Mouse (Mus musculus) liver, embryonic 14.5 days (tissue): ENCODE measurements around the gene Ncf1. TPM values are rescaled to one million over a fixed set of nuclear protein-coding genes. Genes with fewer than 3 reads are reported as not detected.

ENCODE experiments used
- ATAC-seq: fragments of 200-750 bp; cut with Nextera tagmentation; 2 replicates; pipeline ENCODE4 v1.8.0; 2017; ENCODE audit warnings: moderate number of reproducible peaks, mild to moderate bottlenecking, moderate library complexity; ENCODE audit not compliant: insufficient read depth
- DNase-seq, 3 experiments: peaks; one replicate each; pipeline ENCODE4 v3.0.0-alpha.2; 2012 to 2013; ENCODE audit warnings: low read depth in 3 of 3, low spot score in 3 of 3
- H3K27ac ChIP-seq: fragments of 300-500 bp; sonication (generic); 2 replicates; pipeline ENCODE4 v1.5.1; 2014; ENCODE audit warnings: moderate library complexity, mild to moderate bottlenecking, control low read depth, inconsistent platforms
- H3K27me3 ChIP-seq: fragments of 300-500 bp; sonication (generic); 2 replicates; pipeline ENCODE4 v1.6.1; 2014; ENCODE audit warnings: mild to moderate bottlenecking, low read length, moderate library complexity; ENCODE audit not compliant: control insufficient read depth, insufficient read depth
- H3K36me3 ChIP-seq: fragments of 300-500 bp; sonication (generic); replicated peaks from 2 replicates; pipeline ENCODE4 v1.6.1; 2014; ENCODE audit warnings: low read depth; ENCODE audit not compliant: control insufficient read depth, insufficient read depth
- H3K4me1 ChIP-seq, 2 experiments: fragments of 200-500 bp in 1 of 2; fragments of 300-500 bp in 1 of 2; sonication (generic) in 1 of 2; replicated peaks; 2 replicates each; pipeline ENCODE4 v1.6.1; 2012 to 2014; ENCODE audit warnings: antibody characterized with exemption in 1 of 2, inconsistent platforms in 1 of 2, low read length in 1 of 2; ENCODE audit not compliant: control insufficient read depth in 2 of 2, insufficient read depth in 2 of 2
- H3K4me2 ChIP-seq: fragments of 300-500 bp; sonication (generic); 2 replicates; pipeline ENCODE4 v1.6.1; 2014; ENCODE audit warnings: low read depth, mild to moderate bottlenecking, control low read depth, moderate library complexity
- H3K4me3 ChIP-seq, 2 experiments: fragments of 200-500 bp in 1 of 2; fragments of 300-500 bp in 1 of 2; sonication (generic) in 1 of 2; 2 replicates each; pipeline ENCODE4 v1.5.1; 2012 to 2014; ENCODE audit warnings: low read depth in 2 of 2, low read length in 2 of 2, mild to moderate bottlenecking in 2 of 2, control low read depth in 1 of 2, inconsistent platforms in 1 of 2, moderate library complexity in 1 of 2; ENCODE audit not compliant: insufficient read depth in 1 of 2
- H3K9ac ChIP-seq: fragments of 300-500 bp; sonication (generic); replicated peaks from 2 replicates; pipeline ENCODE4 v1.6.1; 2014; ENCODE audit warnings: mild to moderate bottlenecking, control low read depth, moderate library complexity
- H3K9me3 ChIP-seq: fragments of 300-500 bp; sonication (generic); 2 replicates; pipeline ENCODE4 v1.6.1; 2016; ENCODE audit warnings: low read length, mixed read lengths; ENCODE audit not compliant: control insufficient read depth
- CTCF ChIP-seq: IDR thresholded peaks from 2 replicates; pipeline ENCODE4 v1.5.1; 2016; ENCODE audit warnings: antibody characterized with exemption, low read depth, control low read depth
- EP300 ChIP-seq: IDR thresholded peaks from 2 replicates; pipeline ENCODE4 v1.6.1; 2016; ENCODE audit warnings: antibody characterized with exemption, low read depth
- WGBS: fragments of 180-500 bp; shearing (Covaris S2); extraction: QIAGEN DNeasy Blood & Tissue Kit; methylation state at CpG from one replicate; pipeline ENCODE4 v1.1.7; 2014; ENCODE audit not compliant: insufficient replicate concordance; 5-methylcytosine and 5-hydroxymethylcytosine counted together
- polyA plus RNA-seq, 2 experiments: library from polyadenylated mRNA; depleted of rRNA in 1 of 2; stranded (reverse) in 1 of 2; unstranded in 1 of 2; fragments of >200 nt; fragmentation: Nextera tagmentation in 1 of 2; extraction: Ambion mirVana in 1 of 2; gene quantifications; 2 replicates each; pipeline versions ENCODE4 v1.2.1 to v1.2.3; 2012 to 2014

Gene Ncf1
- polyA plus RNA-seq, 2 experiments: 9.8 to 11.1 TPM

- ATAC-seq (no peak), DNase-seq (no peak)
- Histone ChIP-seq H3K9me3 (no peaks in the 10 kb centered on the region), H3K9ac (peak overlapping the region; percentile 88), H3K4me2 (peak overlapping the region; percentile 97), H3K4me1 (peaks cover 16 to 21% of the 10 kb centered on the region in 2 experiments), H3K27ac (peak overlapping the region; percentile 75), H3K36me3 (no peaks in the 10 kb centered on the region), H3K4me3 (peak overlapping the region; percentile 73 to 94), H3K27me3 (no peaks in the 10 kb centered on the region)
- TF ChIP-seq CTCF (no peak), EP300 (0 out of 2 replicates have a peak, but pooled peaks have one; percentile 7)
- WGBS: 21% methylated on average over 7 of the region's 7 CpGs
These were observed 46.3 kb downstream of the Ncf1 start for GRCm38 (mm10) chr5:134183162-134183561.

- peaks cover 16 to 23% of the 10 kb centered on the region in 2 experiments for H3K4me1 ChIP-seq
- 50% methylated on average over 4 of the region's 4 CpGs for WGBS
- H3K4me2 ChIP-seq: peak overlapping the region; percentile 97
- H3K4me3 ChIP-seq: peak overlapping the region in 1 of 2 experiments; percentile 94; a peak in 1 of 4 replicates
- no peaks in the 10 kb centered on the region for H3K27me3 ChIP-seq
- TF ChIP-seq CTCF (no peak), EP300 (no peak)
- H3K27ac ChIP-seq: no peak overlapping the region; the same call in 1 of the 2 replicates
- H3K36me3 ChIP-seq: no peaks in the 10 kb centered on the region
- no peaks in the 10 kb centered on the region for H3K9me3 ChIP-seq
- DNase-seq (no peak), ATAC-seq (no peak)
- no peak overlapping the region; the same call in 1 of the 2 replicates for H3K9ac ChIP-seq
These were observed 46.7 kb downstream of the Ncf1 start for GRCm38 (mm10) chr5:134182735-134183134.

- H3K27me3 ChIP-seq: no peaks in the 10 kb centered on the region
- H3K9me3 ChIP-seq: no peaks in the 10 kb centered on the region
- no peaks in the 10 kb centered on the region for H3K36me3 ChIP-seq
- WGBS: 54% methylated on average over 3 of the region's 3 CpGs
- H3K4me3 ChIP-seq: no peak overlapping the region
- no peak overlapping the region for H3K27ac ChIP-seq
- H3K9ac ChIP-seq: no peak overlapping the region
- peaks cover 16 to 23% of the 10 kb centered on the region in 2 experiments for H3K4me1 ChIP-seq
- TF ChIP-seq EP300: no peak
- no peak for TF ChIP-seq CTCF
- ATAC-seq (no peak), DNase-seq (no peak)
- peak overlapping the region; percentile 97 for H3K4me2 ChIP-seq
These were observed 47.3 kb downstream of the Ncf1 start for GRCm38 (mm10) chr5:134182172-134182571.

GRCm38 (mm10) chr5:134179871-134180270 is 49.6 kb downstream of the Ncf1 start:
- TF ChIP-seq EP300 (no peak), CTCF (peak; percentile 84)
- Histone ChIP-seq H3K4me3 (no peak overlapping the region), H3K36me3 (no peaks in the 10 kb centered on the region), H3K4me2 (no peak overlapping the region), H3K9ac (no peak overlapping the region), H3K4me1 (peaks cover 21 to 26% of the 10 kb centered on the region in 2 experiments), H3K27ac (no peak overlapping the region), H3K27me3 (no peaks in the 10 kb centered on the region), H3K9me3 (no peaks in the 10 kb centered on the region)
- no peak for ATAC-seq
- DNase-seq: peak; percentile 65 to 72 (median 68)
- 10% methylated on average over 7 of the region's 7 CpGs for WGBS

GRCm38 (mm10) chr5:134178536-134178935 is 50.9 kb downstream of the Ncf1 start:
- TF ChIP-seq CTCF: no peak
- TF ChIP-seq EP300: no peak
- H3K27ac ChIP-seq: no peak overlapping the region
- no peak for DNase-seq
- no peak overlapping the region for H3K4me3 ChIP-seq
- H3K9me3 ChIP-seq: no peaks in the 10 kb centered on the region
- no peak for ATAC-seq
- WGBS: 44% methylated on average over 7 of the region's 7 CpGs
- no peaks in the 10 kb centered on the region for H3K36me3 ChIP-seq
- no peak overlapping the region for H3K9ac ChIP-seq
- H3K27me3 ChIP-seq: no peaks in the 10 kb centered on the region
- no peak overlapping the region for H3K4me2 ChIP-seq
- H3K4me1 ChIP-seq: peaks cover 19 to 26% of the 10 kb centered on the region in 2 experiments
